Mouse (Mus musculus): ENCODE measurements around the gene Snrpc.

DNA sequence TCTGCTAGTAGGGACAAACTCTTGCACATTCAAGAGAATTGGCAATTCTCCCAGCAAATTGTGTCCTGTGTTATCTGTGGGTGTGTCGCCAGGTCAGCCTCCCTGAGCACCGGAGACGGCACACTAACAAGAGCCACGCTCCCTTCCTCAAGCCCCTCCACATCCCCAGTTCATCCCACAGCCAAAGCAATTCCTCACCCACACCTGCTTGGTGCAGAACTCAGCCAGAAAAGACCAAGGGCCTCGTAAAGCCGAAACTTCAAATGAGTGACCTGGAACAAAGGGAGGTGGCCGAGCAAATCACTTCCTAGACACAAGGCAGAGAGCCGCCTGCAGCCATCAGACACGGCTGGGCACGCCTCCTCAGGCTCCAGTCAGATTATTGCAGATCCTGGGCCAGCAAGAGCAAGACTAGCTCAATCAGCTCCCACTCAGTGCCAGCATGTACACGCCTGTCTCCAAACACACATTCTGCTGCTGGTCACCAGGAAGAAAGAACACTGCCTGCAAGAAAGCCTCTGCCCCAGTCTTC, 40.5 kb upstream of the Snrpc start:
- no peak for TF ChIP-seq CTCF (IDR thresholded peaks at IDR 0.05; ENCODE audit: low read depth, low read length)
- no peak for TF ChIP-seq POLR2A (IDR thresholded peaks at IDR 0.05; ENCODE audit: borderline replicate concordance, low read depth, low read length)
